Mouse (Mus musculus): ENCODE measurements around the gene Smarca2. TPM values are rescaled to one million over a fixed set of nuclear protein-coding genes. Genes with fewer than 3 reads are reported as not detected.

The Smarca2 gene
- 72.0 and 79.4 TPM in 2 replicates for polyA plus RNA-seq (2016; fragmentation: Nextera tagmentation; extraction: Ambion mirVana)

DNA sequence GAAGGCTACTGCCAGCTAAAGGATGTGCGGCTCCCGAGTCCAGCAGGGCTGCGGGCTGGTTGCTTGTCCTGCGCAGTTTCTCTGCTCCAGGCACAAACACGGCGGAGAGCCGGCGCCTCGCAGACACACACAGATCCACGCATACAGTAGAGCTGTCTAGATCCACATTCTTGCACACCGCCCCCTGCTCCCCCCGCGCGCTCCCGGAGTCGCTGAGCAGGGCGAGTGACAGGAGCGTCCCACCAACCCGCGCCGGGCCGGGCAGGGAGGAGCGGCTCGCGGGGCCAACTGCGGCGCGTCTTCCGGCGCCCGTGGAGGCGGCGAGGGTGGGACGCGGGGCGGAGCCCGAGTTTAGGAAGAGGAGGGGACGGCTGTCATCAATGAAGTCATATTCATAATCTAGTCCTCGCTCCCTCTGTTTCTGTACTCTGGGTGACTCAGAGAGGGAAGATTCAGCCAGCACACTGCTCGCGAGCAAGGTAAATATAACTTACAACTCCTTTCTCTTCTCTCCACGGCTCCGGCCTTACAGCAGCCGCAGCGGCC lies at the start of gene Smarca2:
Gene Smarca2 (plus strand): TSS at position 296 of the 546 bp plus-strand sequence.
- peak within 1 kb of the TSS; percentile 95 for H3K27ac ChIP-seq
- no peaks in the 10 kb centered on the region for H3K36me3 ChIP-seq
- H3K9me3 ChIP-seq, result no peaks in the 10 kb centered on the region
- peaks cover 8% of the 10 kb centered on the region; the same call in 1 of the 2 replicates for H3K27me3 ChIP-seq
- H3K4me3 ChIP-seq (replicated peaks), result peak within 1 kb of the TSS; percentile 74
- H3K9ac ChIP-seq (replicated peaks), result peak within 1 kb of the TSS; percentile 84
- peak within 1 kb of the TSS; percentile 99 for H3K4me2 ChIP-seq
- peak; percentile 82 for ATAC-seq (ENCODE audit: insufficient number of reproducible peaks, insufficient read depth, low FRiP score, low TSS enrichment, low read depth)
- H3K4me1 ChIP-seq (replicated peaks), result peaks cover 28% of the 10 kb centered on the region
- under 1% methylated on average over 45 of the region's 45 CpGs for WGBS

DNA sequence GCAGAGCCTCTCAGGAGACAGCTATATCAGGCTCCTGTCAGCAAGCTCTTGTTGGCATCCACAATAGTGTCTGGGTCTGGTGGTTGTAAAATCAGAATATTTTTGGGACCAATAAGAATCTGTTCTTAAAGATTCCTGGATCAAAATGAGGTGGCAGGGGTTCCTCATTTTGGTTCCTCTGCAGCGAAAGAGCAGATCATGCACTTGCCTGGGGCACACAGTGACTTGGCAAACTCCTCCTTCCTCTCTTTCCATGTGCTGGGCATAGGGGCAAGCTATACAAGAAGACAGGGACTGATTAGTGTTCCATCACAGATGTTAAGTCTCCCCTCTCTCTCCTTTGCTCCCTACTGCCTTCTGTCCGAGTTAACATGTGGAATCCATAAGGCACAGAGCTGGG lies 40.0 kb upstream of the Smarca2 start:
- H3K9me3 ChIP-seq, result no peaks in the 10 kb centered on the region
- 47% methylated on average over 2 of the region's 2 CpGs for WGBS
- peaks cover 19% of the 10 kb centered on the region for H3K4me1 ChIP-seq (replicated peaks)
- H3K27ac ChIP-seq, result no peak overlapping the region
- no peak overlapping the region for H3K9ac ChIP-seq (replicated peaks)
- no peak for ATAC-seq (ENCODE audit: insufficient number of reproducible peaks, insufficient read depth, low FRiP score, low TSS enrichment, low read depth)
- no peaks in the 10 kb centered on the region for H3K27me3 ChIP-seq
- H3K36me3 ChIP-seq, result no peaks in the 10 kb centered on the region
- no peak overlapping the region for H3K4me2 ChIP-seq
- H3K4me3 ChIP-seq (replicated peaks), result no peak overlapping the region

DNA sequence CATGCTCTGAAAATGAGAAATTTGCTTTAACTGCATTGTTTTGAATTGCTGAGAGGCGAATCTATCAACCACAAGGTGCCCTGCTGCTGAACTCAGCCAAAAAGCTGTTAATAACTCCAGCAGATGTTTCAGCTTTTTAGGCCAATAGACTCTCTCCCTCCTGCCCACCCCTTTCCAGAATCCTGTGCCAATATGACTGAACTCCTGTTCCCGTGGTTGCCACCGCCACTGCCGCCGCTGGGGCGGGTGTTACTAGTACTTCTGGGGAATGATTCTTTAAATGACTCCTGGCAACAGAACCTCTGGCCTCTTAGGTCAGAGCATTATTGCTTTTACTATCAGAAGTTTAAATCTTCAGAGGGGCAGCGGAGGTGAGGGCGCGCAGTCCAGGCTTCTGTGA lies 38.7 kb upstream of the Smarca2 start:
- Histone ChIP-seq H3K27me3 (no peaks in the 10 kb centered on the region), H3K9me3 (no peaks in the 10 kb centered on the region), H3K4me2 (peak overlapping the region; percentile 24), H3K4me3 (replicated peaks) (no peak overlapping the region), H3K4me1 (replicated peaks) (peaks cover 19% of the 10 kb centered on the region), H3K36me3 (no peaks in the 10 kb centered on the region), H3K9ac (replicated peaks) (0 out of 2 replicates have a peak overlapping the region, but pooled peaks have one; percentile 1), H3K27ac (no peak overlapping the region)
- 13% methylated on average over 9 of the region's 9 CpGs for WGBS
- ATAC-seq (ENCODE audit: insufficient number of reproducible peaks, insufficient read depth, low FRiP score, low TSS enrichment, low read depth), result no peak

DNA sequence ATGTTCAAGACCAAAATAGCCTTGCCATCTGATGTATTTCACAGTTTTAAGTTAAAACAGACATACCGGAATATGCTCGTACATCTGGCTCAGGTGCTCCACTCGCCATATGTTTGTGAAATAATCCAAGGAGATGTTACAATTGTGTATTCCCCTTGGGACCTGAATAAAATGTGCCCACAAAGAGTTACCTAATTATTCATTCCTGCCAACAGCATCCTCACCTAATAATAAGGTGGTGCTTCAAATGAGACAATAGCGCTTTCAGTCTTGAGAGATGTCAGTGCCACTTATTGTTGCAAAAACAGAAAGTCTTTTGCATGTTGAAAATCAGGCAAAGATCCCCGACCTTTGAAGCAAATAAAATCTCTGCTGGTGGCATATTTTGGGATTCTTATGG lies 36.6 kb upstream of the Smarca2 start:
- Histone ChIP-seq H3K27me3 (no peaks in the 10 kb centered on the region), H3K9ac (replicated peaks) (no peak overlapping the region), H3K27ac (no peak overlapping the region), H3K36me3 (no peaks in the 10 kb centered on the region), H3K9me3 (no peaks in the 10 kb centered on the region), H3K4me3 (replicated peaks) (no peak overlapping the region), H3K4me1 (replicated peaks) (peaks cover 19% of the 10 kb centered on the region), H3K4me2 (no peak overlapping the region)
- WGBS, result 78% methylated on average over 5 of the region's 5 CpGs
- no peak for ATAC-seq (ENCODE audit: insufficient number of reproducible peaks, insufficient read depth, low FRiP score, low TSS enrichment, low read depth)

DNA sequence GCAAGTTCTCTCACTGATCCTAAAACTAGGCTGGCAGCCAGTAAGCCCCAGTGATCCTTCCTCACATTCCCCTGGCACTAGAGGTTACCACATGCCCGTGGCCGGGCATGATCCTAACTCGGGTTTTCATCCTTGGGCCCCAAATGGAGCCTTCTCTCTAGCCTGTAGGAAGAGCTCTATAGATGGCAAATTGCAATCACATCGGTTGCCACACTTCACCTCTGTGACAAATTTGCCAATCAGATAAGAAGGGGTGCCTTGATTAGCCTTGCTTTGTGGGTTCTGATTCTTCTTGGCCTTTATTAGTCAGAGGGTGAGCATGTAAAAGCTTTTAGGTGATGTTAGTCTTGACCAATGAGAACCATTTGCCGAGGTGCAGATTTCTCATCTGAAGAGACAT lies 35.9 kb upstream of the Smarca2 start:
- WGBS, result 87% methylated on average over 5 of the region's 5 CpGs
- Histone ChIP-seq H3K4me1 (replicated peaks) (peaks cover 19% of the 10 kb centered on the region), H3K27ac (no peak overlapping the region), H3K9ac (replicated peaks) (no peak overlapping the region), H3K36me3 (no peaks in the 10 kb centered on the region), H3K4me3 (replicated peaks) (no peak overlapping the region), H3K27me3 (no peaks in the 10 kb centered on the region), H3K4me2 (no peak overlapping the region), H3K9me3 (no peaks in the 10 kb centered on the region)
- ATAC-seq (ENCODE audit: insufficient number of reproducible peaks, insufficient read depth, low FRiP score, low TSS enrichment, low read depth), result no peak

DNA sequence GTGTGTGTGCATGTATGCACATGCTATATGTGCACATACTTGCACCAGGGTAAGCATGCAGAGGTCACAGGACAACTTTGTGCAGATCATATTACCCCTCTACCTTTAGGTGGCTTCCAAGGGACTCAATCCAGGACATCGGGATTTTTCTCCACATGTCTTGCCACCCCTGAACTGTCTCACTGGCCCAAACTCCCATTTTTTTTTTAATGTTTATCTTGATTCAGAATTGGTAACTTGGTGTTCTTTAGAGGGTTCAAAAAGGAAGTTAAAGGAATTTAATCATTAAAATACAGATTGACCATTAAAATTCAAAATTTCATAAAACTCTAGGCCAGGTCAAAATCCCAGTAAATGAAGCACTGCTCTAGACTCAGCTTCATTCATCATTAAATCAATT lies 35.4 kb upstream of the Smarca2 start:
- ATAC-seq (ENCODE audit: insufficient number of reproducible peaks, insufficient read depth, low FRiP score, low TSS enrichment, low read depth), result no peak
- WGBS, result 79% methylated on average over 1 of the region's 1 CpGs
- Histone ChIP-seq H3K27me3 (no peaks in the 10 kb centered on the region), H3K9me3 (no peaks in the 10 kb centered on the region), H3K27ac (no peak overlapping the region), H3K4me1 (replicated peaks) (peaks cover 19% of the 10 kb centered on the region), H3K9ac (replicated peaks) (no peak overlapping the region), H3K36me3 (no peaks in the 10 kb centered on the region), H3K4me2 (no peak overlapping the region), H3K4me3 (replicated peaks) (no peak overlapping the region)

- Histone ChIP-seq H3K36me3 (no peaks in the 10 kb centered on the region), H3K4me2 (no peak overlapping the region), H3K9ac (replicated peaks) (no peak overlapping the region), H3K27ac (no peak overlapping the region), H3K4me1 (replicated peaks) (no peaks in the 10 kb centered on the region), H3K9me3 (no peaks in the 10 kb centered on the region), H3K27me3 (no peaks in the 10 kb centered on the region), H3K4me3 (replicated peaks) (no peak overlapping the region)
- no peak for ATAC-seq (ENCODE audit: insufficient number of reproducible peaks, insufficient read depth, low FRiP score, low TSS enrichment, low read depth)
- WGBS, result 78% methylated on average over 5 of the region's 5 CpGs
Measured at GRCm38 (mm10) chr19:26579645-26580044, 25.2 kb upstream of the Smarca2 start.

DNA sequence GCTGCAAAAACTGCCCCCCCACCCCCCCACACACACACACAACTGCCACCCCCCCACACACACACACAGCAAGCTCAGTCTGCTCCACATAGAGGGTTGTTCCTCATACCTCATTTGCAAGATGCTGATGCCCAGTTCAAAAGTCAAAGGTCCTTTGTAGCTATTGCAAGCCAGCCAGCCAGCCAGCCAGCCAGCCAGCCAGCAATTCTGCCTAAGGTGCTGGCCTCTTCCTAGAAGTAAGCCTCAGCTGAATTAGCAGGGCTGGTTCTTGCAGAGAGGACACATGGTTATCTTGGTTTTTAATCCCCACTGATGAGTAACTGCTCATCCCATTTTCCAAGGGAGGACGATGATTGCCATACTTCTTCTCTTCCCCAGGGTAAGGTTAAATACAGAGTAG lies 24.8 kb upstream of the Smarca2 start:
- Histone ChIP-seq H3K9me3 (no peaks in the 10 kb centered on the region), H3K4me2 (no peak overlapping the region), H3K4me1 (replicated peaks) (no peaks in the 10 kb centered on the region), H3K9ac (replicated peaks) (no peak overlapping the region), H3K27ac (no peak overlapping the region), H3K4me3 (replicated peaks) (no peak overlapping the region), H3K27me3 (no peaks in the 10 kb centered on the region), H3K36me3 (no peaks in the 10 kb centered on the region)
- WGBS, result 91% methylated on average over 1 of the region's 1 CpGs
- ATAC-seq (ENCODE audit: insufficient number of reproducible peaks, insufficient read depth, low FRiP score, low TSS enrichment, low read depth), result no peak

DNA sequence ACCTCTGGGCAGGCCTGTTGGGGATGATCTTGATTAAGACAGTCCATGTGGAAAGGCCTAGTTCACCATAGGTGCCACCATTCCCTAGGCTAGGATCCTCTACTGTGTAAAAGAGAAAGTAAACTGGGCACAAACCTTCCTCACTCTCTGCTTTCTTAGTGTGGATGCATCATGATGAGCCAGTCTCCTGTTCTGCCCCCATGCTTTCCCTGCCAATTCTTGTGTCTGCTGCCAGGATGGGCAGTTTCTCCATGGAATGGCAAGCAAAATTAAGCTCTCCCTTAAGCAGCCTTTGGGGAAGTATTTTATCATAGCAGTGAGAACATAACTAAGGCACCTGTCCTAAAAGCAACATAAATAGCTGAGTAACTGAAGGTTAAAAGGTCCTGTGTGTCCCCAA lies 10.2 kb upstream of the Smarca2 start:
- no peaks in the 10 kb centered on the region for H3K4me1 ChIP-seq (replicated peaks)
- H3K4me2 ChIP-seq, result no peak overlapping the region
- ATAC-seq (ENCODE audit: insufficient number of reproducible peaks, insufficient read depth, low FRiP score, low TSS enrichment, low read depth), result no peak
- no peak overlapping the region for H3K27ac ChIP-seq
- H3K27me3 ChIP-seq, result no peaks in the 10 kb centered on the region
- H3K9me3 ChIP-seq, result no peaks in the 10 kb centered on the region
- H3K36me3 ChIP-seq, result no peaks in the 10 kb centered on the region
- H3K4me3 ChIP-seq (replicated peaks), result no peak overlapping the region
- no peak overlapping the region for H3K9ac ChIP-seq (replicated peaks)

- WGBS, result 75% methylated on average over 4 of the region's 4 CpGs
- no peak overlapping the region for H3K27ac ChIP-seq
Measured at GRCm38 (mm10) chr19:26601459-26601858, 3.4 kb upstream of the Smarca2 start.

DNA sequence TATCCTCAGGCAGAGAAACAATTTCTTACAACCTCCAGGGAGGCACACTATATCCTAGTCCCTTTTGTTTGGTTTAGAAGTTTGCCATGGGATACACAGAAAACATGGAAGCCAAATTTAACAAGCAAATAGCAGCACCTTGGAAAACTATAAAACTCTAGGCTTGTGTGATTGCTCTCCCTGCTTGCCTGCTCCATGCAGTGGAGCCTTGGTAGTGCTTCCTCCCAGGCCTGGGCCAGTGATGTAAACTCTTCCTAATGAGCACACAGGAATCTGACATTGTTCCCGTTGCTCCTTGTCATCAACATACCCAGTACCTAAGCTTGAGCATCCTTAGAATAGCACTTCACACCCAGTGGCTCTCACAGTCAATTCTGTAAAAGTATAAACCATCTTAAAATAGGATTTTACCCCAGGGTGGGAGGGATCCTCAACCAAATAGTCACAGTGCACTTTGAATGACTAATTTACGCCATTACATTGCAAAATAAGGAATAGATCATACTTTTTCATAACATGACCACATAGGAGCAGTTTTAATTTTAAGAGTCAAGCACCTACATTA lies 1.5 kb upstream of the Smarca2 start:
- WGBS, result 24% methylated on average over 2 of the region's 2 CpGs
- Histone ChIP-seq H3K27me3 (peaks cover 6% of the 10 kb centered on the region; the same call in 1 of the 2 replicates), H3K4me1 (replicated peaks) (peaks cover 26% of the 10 kb centered on the region), H3K9ac (replicated peaks) (no peak overlapping the region), H3K9me3 (no peaks in the 10 kb centered on the region), H3K27ac (peak overlapping the region; percentile 69), H3K36me3 (no peaks in the 10 kb centered on the region), H3K4me3 (replicated peaks) (no peak overlapping the region), H3K4me2 (peak overlapping the region; percentile 99)
- ATAC-seq (ENCODE audit: insufficient number of reproducible peaks, insufficient read depth, low FRiP score, low TSS enrichment, low read depth), result no peak

More at GRCm38 (mm10) chr19:26601459-26601858, 3.4 kb upstream of the Smarca2 start:
- Histone ChIP-seq H3K4me1 (replicated peaks) (peaks cover 20% of the 10 kb centered on the region), H3K4me3 (replicated peaks) (no peak overlapping the region), H3K36me3 (no peaks in the 10 kb centered on the region), H3K9me3 (no peaks in the 10 kb centered on the region), H3K9ac (replicated peaks) (no peak overlapping the region), H3K27me3 (peaks cover 4% of the 10 kb centered on the region; the same call in 1 of the 2 replicates), H3K4me2 (no peak overlapping the region)
- ATAC-seq (ENCODE audit: insufficient number of reproducible peaks, insufficient read depth, low FRiP score, low TSS enrichment, low read depth), result no peak
